Mouse (Mus musculus) ovary, postnatal 36 days (tissue): ENCODE measurements around the gene Vmn2r62.
"Not testable (repeated sequence)": the region's sequence is repeated elsewhere in the genome, so short reads cannot be mapped to it uniquely, and the experiment has no call there.

Experiments
- DNase-seq: peaks from one replicate; pipeline ENCODE4 v3.0.0; 2022; ENCODE audit warnings: low spot score, mixed read lengths

Gene Vmn2r62

DNA sequence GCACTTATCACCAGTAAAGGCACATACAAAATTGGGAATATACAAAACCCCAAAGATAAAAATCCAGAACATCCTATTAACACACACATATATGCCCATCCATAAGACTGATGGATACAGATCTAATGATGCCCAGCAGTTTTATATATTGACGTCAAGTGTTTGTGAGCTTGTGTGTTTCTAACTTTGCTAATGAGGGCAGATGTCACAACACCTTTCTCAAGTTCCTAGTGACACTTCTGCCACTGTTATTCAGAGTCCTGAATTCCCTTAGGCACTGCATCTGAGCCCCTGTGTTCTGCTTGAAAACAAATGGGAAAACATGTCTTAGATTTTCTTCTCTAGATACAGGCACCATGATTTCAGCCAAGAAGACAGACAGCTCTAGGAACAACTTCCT lies at the start of gene Vmn2r62:
TSS of gene Vmn2r62 (minus strand) at position 101 of the 400 bp plus-strand sequence.
- not testable (repeated sequence) for DNase-seq

DNA sequence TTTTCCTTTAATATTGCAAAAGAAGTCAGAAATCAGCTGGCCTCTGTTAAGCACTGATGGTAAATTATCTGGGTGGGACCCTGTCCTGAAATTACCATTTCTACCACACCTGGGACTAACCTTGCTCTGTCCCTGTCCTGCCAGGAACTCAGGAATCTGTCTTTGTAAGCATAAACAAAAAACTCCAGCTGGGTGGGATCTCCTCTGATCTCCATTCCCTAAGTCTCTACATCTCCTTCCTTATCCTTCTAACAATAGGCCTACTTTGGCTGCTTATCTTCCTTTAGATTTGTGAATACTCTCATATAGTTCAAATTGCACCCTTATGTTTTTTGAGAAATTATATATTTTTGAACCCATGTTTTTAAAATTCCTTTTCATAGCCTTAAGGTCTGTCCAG lies 45.0 kb upstream of the Vmn2r62 start:
- DNase-seq, result not testable (repeated sequence)

DNA sequence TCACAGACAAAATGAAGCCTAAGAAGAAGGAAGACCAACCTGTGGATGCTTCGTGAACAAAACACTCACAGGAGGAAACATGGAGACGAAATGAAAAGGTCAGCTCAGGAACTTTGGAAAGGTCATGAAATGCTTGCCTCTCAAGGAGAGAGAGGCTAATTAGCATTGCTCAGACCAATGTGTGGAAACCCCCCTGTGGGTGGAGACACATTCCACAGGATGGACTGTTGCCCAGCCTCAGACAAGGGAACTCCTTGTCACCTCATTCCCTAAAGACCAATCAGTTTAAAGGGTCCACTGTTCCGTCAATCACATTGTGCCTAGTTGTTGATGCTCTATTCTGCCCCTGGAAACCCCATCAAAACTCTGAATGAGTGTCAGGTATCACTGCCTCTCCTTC lies 38.9 kb upstream of the Vmn2r62 start:
- DNase-seq, result no peak

DNA sequence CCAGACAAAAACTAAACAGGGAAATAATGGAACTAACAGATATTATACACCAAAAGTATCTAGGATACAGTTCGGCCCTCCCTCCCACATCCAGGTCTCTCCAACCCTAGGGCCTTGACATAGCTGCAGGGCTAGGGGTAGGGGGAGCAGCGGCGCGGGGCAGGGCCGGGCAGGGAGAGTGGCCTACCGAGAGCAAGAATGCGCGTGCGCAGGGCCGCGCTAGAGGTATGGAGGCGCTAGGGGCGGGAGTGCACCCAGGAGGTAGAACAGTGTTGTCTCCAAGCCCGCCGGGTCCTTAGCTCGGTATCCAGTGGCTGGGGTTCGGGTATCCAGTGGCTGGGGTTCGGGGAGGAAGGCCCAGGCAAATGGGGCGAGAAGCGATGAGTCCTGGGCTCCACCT lies 43.5 kb downstream of the Vmn2r62 start:
- DNase-seq, result no peak

DNA sequence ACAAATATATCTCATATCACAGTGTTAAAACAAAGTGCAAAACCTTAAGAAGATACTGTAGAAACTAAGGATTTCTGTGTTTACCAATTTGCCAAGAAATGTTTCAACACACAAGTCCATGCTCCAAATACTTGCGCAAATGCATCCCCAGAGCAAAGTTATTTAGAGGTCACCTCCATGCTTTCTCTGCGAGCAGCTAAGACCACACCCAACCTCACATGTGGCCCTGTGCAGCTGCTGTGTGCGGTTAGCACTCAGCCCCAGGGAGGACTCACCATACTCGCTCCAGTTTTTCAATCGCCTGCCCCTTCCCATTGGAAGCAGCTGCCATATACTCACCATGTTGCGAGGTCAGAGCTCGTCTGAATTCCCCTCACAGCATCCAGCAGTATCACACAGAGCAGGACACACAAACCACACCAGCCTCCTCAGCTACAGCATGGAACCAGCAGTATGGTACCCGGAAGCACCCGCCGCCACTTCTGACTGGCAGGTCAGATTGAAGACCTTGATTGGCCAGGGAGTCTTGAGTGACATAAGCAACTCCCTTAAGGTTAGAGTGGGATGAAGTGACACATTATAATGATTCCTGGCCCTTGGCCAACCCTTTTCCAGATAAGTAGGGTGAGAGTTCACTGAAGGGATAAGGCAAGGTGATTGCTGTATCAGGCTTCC lies 54.7 kb downstream of the Vmn2r62 start:
- no peak for DNase-seq

DNA sequence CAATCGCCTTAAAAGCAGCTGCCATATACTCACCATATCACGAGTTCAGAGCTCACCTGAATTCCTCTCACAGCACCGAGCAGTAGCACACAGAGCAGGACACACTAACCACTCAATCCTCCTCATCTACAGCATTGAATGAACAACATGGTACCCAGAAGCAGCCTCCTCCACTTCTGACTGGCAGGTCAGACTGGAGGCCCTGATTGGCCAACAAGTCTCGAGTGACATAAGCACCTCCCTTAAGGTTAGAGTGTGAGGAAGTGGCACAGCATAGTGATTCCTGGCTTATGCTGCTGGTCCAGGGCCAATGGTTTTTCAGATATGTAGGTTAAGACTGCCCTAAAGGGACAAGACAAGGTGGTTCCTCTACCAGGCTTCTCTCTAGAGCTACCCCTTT lies 66.4 kb downstream of the Vmn2r62 start, which contains the start of gene Gm17067:
TSS of gene Gm17067 (minus strand) at position 101 of the 400 bp plus-strand sequence.
- not testable (repeated sequence) for DNase-seq
